ENCODE assay signal across 9 mouse cellular contexts in genomic region chr9:79829842-79830800, GRCm38 (mm10). TPM values are rescaled to one million over a fixed set of nuclear protein-coding genes. Genes with fewer than 3 reads are reported as not detected.
DNase-seq lines count a peak whose midpoint lies in the region.
"Had no signal": no experiment of that assay in that cellular context is flagged by ENCODE, and none has a peak within 500 bp of the region (broad histone marks: within the 10 kb centered on the region; RNA-seq: fewer than 3 reads in every experiment).

No protein-coding gene starts in this region.

- DNase-seq in urinary bladder, postnatal 36 days (ENCODE audit: low spot score in 2 of 2) = peak; percentile 28 to 31
- DNase-seq in urinary bladder, postnatal 10 days (ENCODE audit: low spot score) = no peak
- DNase-seq in heart, postnatal 4 days = peak; percentile 45
- peak; percentile 41 to 44 for DNase-seq in lung, postnatal 4 days
- DNase-seq in frontal cortex, postnatal 14 days (ENCODE audit: low spot score in 2 of 2) = no peak
- no peak for DNase-seq in adrenal gland, adult 18-20 months (ENCODE audit: low spot score in 2 of 2)
- DNase-seq in kidney, adult 18-20 months = no peak
- no peak for DNase-seq in cerebellum, adult 11-12 months
- DNase-seq: adrenal gland, postnatal 14 days had no signal

RNA-seq across cellular contexts. Expression of gene Tmem30a, which starts 36.8 kb away (rescaled TPM):
- 10 to 100 TPM; 64.5 to 66.7 TPM for total RNA-seq in heart, postnatal 4 days (2021)
- total RNA-seq in adrenal gland, adult 18-20 months (2021) = 100 to 1,000 TPM; 103 to 134 TPM

Comparison
In these comparisons a context has a peak if more than half of its experiments do, and no peak if none do; other contexts are left out.
1. DNase-seq: peak in urinary bladder, postnatal 36 days (2 of 2), heart, postnatal 4 days (single experiment) and lung, postnatal 4 days (2 of 2); none in urinary bladder, postnatal 10 days (single experiment), frontal cortex, postnatal 14 days (0 of 2), adrenal gland, adult 18-20 months (0 of 2), kidney, adult 18-20 months (single experiment) and cerebellum, adult 11-12 months (single experiment).